Mouse (Mus musculus): ENCODE measurements around the gene Riox1. TPM values are rescaled to one million over a fixed set of nuclear protein-coding genes. Genes with fewer than 3 reads are reported as not detected.
"Not testable (repeated sequence)": the region's sequence is repeated elsewhere in the genome, so short reads cannot be mapped to it uniquely, and the experiment has no call there.

Riox1 gene
- 1 to 10 TPM; 3.2 to 4.3 TPM for total RNA-seq (2021)
- long read RNA-seq, experiment 1, transcript Riox1-201 (1 exons, 2,344 nt) = major isoform, 14 of 14 reads
- long read RNA-seq, experiment 1, partial matches to known transcripts = 0 of 14 reads
- long read RNA-seq, experiment 1, other reads (novel, unspliced or antisense) = 0 of 14 reads
- long read RNA-seq, experiment 2, transcript Riox1-201 (1 exons, 2,344 nt) = major isoform, 13 of 13 reads
- long read RNA-seq, experiment 2, partial matches to known transcripts = 0 of 13 reads
- long read RNA-seq, experiment 2, other reads (novel, unspliced or antisense) = 0 of 13 reads

DNA sequence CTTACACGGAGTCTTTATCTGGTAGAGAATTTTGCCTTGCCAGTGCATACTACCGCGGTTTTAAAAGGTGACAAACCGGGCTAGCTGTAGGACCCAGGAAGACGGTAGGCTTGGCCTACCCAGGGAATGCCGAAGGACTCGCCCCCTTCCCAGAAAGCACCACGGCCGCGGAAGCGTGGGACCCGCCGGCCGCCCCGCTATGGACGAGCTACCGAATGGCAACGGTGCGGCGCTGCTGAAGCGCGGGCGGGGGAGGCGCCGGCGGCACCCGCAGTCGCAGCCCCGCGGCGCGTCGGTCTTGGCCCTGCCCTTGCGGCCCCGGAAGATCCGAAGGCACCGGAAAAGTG, at the start of gene Riox1:
Gene Riox1, plus strand, starts transcription at position 116 of the 347 bp plus-strand sequence.
- peak; percentile 79 for DNase-seq

DNA sequence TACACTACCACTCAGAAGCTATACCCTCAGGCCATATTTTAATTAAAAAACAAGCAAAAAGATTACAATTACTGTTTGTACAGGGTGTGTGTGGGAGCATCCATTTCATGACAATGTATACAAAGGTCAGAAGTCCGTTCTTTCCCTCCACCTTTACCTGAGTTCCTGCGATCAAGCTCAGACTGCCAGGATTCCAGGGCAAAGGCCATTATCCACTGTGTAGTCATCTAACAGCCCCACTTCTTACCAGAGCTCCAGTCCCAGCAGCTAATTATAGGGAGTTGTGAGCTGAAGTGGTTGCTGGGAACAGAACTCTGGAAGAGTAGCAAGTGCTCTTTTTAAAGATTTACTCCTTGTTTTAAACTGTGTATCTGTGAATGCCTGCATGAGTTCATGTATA, 40.0 kb upstream of the Riox1 start:
- no peak for DNase-seq

DNA sequence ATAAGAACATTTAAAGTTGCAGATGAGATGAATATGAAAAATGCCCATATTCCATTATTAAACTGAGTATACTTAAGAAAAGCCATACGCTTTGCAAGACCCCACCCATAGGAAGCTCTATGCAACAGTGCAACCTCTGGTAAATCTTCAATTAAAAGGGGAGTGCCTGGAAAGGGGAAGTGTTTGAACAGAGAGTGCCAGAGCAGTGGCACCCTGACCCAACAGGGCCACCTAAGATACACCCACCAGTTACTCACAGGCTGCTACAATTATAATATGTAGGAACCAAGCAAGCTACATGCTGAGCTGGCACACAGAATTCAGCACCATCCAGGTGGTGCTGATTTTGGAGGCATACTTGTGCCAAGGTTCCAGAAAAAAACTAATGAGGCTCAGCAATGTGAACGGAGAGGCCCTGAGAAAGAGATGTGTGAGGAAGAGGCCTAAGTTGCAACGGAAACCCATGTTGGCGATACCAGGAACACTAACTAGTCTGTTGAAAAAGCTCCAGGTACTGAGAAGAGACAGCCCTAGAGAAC, 36.1 kb upstream of the Riox1 start:
- no peak for DNase-seq

DNA sequence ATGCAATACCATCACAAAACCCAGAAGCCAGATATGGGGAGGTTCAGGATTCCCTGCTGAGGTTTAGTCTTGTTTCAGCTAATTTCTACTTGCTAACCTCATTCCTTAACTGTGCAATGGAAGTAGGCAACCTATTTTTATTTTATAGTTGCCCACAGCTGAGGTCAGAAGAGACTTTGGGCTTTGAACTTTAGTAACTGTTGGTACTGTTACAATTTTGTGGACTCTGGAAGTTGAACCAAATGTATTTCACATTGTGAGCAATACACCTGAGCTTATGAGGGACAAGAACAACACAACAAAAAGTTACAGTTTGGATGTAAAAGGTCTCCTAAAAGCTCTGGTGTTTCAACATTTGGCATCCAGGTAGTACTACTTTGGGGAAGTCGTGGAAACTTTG, 35.6 kb upstream of the Riox1 start:
- DNase-seq = no peak

DNA sequence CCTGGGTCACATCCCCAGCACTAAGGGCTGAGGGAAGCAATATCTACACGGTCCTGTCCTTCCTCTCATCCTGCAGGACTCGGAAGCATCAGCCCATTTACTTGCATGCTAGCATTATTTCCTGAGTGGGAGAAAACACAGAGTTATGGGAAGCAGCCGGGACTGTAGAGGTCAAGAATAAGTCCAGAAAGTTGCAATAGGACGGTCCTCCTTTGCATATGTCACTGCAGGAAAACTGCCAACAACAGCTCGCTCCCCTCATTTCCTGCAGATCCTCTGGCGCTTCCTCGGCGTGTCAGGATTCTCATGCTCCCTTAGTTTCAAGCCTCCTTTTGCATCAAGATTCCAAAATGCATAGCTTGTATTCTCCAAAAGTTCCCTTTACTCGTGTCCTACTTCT, 33.5 kb upstream of the Riox1 start:
- peak; percentile 9 for DNase-seq

DNA sequence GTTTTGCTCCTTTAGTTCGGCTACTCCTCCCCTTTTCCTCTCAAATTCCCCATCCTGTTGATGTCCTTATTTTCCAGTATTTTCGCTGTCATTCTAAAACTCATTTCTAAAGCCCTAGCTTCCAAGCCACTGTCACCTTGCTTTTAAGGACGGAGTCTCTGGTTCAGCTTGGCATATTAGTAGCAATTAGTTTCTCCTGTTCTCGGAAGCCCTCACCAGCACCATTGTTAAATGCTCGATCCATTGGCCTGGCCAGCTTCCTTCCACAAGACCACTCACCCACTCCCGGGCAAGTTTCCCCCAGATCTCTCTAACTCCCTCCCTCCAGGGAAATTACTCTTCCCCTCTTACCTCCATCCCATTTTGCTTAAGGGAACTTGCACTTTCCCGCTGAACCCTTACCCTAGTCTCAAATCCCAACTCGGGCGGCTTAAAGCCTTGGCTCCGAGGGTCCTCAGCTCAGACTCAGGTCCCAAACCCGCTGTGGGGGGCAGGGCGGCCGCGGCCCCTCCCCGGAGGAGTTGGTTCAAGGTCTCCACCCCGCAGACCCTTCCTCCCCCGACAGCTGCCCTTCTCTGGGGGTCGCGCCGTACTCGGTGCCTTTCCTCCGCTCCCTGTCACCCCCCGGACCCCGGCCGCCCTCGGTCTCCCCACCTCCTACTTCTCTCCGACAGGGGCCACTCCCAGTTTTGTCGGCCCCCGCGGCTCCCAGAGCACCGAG, 29.5 kb upstream of the Riox1 start:
- no peak for DNase-seq

DNA sequence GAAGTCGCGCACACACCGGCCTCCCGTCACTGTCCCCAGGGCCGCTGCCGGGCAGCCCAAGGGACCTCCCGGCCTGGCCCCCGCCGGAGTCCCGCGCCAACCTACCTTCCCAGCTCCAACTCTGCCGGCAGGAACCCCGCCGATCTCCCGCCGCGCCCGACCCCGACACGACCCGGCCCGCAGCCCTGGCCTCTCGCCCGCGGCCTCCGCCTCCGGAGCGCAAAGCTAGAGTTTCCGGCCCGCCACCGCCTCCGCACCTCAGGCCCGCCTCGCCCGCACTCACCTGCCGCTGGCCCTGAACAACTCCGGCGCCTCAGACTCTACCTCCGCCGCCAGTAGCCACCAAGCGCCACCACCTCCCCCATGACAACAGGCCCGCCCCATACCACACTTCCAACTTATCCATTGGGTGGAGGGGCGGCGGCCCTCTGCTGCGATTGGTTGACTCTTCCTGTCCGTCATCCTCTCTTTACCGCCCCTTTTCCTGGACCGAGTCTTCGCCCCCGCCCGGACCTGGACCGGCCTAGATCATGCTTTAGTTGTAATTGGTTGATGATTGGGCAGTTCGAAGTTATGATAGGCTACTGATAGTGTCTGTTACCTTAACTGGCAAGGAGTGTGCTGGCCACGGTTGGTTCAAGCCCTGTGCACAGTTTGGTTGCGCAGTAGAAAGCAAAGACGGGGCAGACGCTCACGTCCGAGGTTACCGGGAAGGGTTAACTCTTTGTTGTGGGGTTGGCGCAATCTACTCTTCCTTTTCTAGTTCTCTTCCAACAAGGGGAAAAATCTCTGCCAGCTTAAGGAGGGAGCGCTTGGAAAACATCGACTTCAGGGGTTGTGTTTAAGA, 28.6 kb upstream of the Riox1 start, which contains the start of gene Numb:
Gene Numb, minus strand, starts transcription at position 400 of the 847 bp plus-strand sequence.
- peak; percentile 92 for DNase-seq

DNA sequence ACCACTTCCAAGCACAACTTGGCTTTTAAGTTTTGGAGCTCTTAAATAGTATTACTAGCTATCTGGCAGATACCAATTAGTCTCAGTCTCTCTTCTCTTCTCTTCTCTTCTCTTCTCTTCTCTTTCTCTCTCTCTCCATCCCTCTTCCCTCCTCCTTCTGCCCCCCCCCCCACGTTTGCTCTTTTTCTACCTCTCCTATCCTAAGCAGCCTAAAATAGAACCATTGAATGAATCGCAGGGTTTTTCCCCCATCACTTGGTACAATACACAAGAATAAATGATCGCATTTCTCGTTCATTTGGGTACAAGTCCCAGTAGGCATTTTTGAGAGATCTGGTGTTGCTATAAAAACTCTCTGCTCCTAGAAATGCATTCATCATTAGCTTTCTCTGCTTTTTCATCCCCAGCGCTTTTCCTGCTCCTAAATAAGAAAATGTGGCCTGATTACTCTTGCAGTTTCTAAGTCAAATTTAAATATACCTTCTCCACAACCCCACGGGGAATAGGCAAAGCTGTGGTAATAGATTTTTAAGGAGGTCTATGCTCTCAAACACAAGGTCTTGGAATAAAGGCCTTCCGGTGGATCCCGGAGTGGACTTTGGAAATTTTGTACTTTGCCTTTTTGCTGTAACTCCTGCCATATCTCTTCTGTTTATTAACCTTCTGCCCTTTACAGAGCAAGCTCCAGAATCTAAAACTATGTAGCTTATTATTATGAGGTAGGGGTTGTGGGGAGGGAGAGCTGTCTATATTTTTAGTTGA, 27.5 kb upstream of the Riox1 start:
- DNase-seq = no peak

DNA sequence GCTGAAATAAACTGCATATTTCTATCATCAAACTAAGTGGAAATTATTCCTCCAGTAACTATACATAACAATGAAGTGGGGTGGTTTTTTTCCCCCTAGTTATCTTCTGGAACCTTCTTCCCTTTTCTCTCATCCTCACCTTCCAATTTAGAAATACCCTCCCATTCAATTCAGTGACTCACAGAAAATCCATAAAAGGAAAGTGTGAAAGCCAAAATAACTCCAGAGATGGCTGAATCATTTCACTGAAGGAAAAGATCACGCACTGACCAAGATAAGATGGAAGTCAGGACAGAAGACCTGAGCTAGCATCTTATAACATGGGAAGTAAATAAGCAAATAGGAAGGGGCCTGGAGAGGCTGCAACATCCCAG, 26.9 kb upstream of the Riox1 start:
- no peak for DNase-seq

DNA sequence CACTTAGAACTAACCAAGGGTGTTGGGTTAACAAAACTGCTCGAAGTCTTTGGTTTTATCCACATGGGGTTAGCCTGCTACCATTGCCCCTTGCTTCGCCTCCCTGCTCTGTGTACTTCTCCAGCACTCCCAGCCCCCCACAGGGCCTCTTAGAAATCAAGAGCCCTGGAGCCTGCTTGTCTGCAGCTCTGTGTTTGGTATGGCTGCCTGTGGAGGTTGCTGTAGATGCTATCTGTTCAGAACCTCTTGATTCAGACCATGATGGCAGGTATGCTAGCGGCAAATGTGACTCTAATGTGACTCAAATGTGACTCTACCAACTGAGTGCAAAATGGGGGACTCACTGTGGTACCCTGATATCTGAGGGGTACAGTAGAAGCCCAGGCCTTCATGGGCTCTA, 26.1 kb upstream of the Riox1 start:
- DNase-seq = no peak

DNA sequence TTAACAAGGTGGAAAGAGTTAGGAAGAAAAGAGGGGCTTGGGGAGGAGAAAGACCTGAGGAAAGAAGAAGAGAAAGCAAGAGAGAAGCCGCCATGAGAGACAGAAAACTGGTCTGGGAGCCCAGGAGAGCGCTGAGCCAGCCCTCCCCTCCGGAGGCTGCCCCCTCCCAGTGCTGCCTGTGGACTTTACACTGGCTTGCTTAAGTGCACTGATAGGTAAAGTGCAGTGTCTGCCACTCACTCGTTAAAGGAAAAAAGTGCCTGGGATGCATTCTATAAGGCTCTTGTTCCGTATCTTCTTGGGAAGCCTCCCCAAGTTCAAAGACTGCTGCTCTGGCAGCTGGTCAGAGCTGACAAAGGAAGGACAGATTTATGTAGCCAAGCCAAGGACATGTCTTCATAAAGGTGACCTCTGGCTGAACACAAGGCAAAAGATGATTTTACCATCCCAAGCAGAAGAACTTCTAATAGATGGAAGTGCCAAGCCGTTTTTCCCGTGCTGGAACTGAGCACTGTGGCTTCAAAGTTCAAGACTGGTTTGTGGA, 25.2 kb upstream of the Riox1 start:
- no peak for DNase-seq

DNA sequence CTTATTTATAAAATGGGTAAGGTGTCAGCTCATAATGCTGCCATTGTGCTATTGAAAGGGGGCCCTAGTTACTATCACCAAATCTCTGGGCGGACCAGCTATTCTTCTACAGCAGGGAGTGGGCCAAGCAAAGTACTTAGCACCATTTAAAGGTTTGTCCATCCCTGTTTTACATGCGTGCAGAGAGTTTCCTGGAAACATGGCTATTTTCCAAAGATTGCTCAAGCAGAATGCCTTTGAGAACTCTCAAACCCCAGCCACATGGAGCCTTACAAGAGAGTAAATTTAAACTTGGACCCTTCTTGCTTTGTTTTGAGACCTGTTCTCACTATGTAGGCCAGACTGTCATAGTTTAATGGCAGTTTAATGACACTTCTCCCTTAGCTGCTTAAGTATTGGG, 24.3 kb upstream of the Riox1 start:
- DNase-seq = no peak

DNA sequence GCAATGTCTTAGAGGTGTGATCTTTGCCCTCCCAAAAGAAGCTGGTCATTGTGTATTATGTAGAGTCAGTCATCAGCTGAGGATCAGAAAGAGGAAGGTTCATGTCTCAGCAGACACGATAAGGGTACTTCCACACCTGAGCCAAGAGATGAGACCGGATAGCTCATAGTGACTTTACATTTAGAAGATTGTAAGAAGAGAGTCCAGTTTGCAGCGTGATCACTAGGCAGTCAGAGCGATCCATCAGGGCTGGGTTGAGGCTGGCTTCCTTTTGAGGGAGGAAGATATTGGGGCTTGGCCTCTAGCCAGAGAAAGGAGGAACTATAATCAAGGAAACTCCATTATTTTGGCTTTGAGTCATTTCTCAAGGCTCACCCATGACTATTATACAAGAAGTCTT, 22.7 kb upstream of the Riox1 start:
- DNase-seq = no peak

DNA sequence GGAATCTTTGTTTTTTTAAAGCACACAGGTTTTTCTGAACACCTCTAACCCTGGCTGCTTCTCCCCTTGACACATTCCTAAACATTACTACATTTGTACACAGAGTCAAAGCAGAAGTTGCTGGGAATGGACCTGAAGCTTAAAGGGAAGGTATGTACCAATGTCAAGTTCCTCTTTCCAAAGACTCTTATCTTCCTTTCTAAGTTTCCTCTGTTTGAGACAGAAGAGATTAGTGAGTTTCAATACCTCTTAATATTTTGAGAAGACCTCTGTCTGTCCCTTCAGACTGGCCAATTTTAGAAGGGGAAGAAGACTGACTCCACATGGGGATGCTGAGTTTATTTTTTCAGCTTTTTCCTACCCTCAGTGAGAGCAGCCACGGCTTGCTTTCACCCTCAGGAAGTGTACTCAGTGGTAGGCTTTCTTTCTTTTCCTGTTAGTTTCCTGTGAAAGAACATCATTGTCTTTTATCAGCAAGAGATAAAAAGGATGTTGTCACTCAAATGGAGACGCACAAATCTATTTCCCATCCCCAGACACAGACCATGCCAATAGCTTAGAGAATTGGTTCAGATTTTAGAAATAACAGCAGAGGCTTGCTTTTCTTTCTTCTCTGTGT, 21.1 kb upstream of the Riox1 start:
- DNase-seq = no peak

DNA sequence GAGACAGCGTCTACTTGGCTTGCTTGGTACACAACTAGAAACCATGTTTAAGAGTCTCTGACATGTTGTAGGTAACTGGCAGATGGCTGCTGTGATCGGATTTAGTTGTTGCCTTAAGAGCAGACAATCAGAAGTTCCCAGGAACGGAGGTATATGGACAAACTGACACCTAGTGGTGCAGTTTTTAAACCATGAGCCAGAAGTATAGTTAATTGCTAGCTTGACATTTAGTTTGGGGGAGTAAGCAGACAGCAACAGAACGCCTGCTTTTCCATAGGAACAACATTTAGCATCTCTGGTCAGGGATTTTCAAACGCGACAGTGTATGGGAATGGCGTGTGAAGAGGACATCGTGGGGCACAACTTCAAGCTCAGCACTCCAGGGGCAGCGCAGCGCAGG, 12.8 kb upstream of the Riox1 start:
- no peak for DNase-seq

DNA sequence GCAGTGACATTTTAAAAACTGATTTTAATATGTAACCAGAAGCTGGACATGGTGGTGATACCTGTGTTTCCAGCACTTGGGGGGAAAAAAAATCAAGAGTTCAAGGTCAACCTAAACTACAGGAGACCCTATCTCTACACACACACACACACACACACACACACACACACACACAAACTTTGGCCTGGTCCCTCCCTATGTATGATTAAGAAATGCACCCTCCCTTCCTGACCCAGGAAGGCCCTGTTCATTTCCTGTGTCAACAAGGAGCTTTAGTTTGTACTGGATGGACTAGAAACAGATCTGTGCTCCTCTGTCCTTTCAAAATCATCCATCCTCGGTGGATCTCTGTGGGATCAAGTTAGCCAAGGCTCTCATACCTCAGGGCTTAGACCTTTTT, 11.8 kb upstream of the Riox1 start:
- not testable (repeated sequence) for DNase-seq

DNA sequence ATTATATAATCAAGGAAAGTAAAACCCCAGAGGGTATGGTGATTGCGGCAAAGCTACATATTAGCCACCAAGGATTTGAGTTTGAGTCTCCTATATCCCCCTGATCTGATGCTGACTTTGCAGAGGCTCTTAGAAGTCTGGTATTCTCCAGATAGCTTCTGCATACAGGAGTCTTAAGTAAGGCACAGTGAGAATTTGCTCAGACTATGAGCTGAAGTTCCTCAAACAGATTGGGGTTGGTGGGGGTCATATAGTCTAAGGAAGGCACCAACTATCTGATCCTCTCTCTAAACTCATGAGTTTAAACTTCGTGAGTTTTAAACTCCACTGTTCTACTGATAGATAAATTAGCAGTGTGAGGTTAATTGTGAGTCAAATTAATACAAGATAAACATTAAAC, 11.1 kb upstream of the Riox1 start:
- no peak for DNase-seq

DNA sequence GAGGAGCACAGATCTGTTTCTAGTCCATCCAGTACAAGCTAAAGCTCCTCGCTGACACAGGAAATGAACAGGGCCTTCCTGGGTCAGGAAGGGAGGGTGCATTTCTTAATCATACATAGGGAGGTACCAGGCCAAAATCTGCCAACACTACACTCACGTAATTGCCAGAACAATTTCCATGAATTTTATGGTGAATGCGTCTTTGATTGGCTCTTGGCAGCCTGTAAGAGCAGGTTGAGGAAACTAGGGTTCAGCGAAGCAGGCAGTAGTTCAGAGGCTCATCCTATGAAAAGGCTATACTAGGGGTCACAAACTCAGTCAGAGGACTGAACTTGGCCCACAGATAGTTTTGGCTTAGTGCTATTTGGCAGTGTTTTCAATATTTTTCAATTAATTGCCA, 10.4 kb upstream of the Riox1 start:
- no peak for DNase-seq

DNA sequence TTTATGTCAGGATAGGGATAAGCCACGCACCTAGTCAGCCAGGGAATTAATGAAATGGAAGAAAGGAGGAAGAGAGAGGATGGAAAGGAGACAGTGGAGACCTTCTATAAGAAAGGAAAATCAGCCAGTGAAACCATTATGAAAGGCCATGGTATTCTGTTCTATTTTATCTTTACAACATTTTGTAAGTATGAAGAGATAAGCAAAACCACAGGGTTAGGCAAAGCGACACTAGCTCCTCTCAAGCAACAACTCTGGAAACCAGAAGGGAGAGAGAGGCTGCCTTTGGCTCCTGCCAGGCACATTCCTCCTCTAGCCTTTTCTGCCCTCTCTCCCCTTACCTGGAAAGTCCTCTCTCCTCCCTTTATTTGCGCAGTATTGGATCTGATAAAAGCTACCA, 8.5 kb upstream of the Riox1 start:
- DNase-seq = no peak

DNA sequence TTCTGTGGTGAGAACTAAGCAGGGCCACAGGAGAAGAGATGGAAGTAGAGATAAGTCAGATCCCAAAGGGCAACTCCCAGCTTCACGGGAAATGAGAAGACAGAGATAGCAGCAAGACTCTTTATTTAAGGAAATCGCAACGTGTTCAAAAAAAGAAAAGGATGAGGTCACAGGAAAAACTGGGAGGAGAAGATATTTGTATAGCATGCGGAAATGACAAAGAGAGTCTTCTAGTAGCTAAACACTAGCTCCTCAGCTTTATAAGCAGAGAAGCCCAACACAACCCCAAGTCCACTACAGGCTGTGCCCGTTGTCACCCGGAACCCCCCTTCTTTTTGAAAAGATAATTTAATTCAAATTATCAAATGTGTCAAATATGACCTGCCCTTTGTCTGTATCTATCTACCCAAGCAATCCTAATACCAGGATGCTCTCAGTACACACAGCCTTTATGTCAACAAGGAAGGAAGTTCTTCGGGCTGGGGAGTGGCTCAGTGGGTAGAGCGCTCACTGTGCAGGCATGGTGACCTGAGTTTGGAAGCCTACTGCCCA, 3.1 kb upstream of the Riox1 start:
- DNase-seq = no peak

DNA sequence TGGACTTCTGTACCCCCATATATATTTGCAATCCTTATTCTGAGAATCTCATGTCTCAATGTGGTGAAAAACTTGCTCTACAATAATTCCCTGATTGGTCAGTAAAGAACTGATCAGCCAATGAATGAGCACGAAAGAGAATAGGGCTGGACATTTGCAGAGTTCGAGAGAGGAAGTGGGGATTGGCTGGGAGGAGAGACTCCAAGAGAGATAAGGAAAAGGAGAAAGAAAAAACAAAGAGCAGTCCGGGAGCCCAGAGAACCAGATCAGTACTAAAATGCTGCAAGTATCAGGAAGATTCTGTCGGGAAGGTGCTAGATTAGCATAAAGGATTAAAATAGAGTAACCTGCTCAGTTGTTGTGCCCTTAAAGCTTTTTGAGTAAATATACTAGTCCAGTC, 1.4 kb upstream of the Riox1 start:
- DNase-seq = no peak

Data from gastrocnemius, postnatal 10 days (tissue).